Mouse (Mus musculus): Measurements from ENCODE around the gene Ak4. TPM values are rescaled to one million over a fixed set of nuclear protein-coding genes. Genes with fewer than 3 reads are reported as not detected.

Gene Ak4
- 192 TPM for polyA plus RNA-seq (2014; fragmentation: Illumina TruSeq; extraction: RNeasy Lipid Tissue Mini Kit (QIAGEN cat#74804); ENCODE audit: low read depth, low replicate concordance)

GRCm38 (mm10) chr4:101419151-101419910, at the start of gene Ak4:
Ak4 (plus strand) TSS chr4:101419277.

GRCm38 (mm10) chr4:101496534-101497237, 77.6 kb downstream of the Ak4 start, which contains the start of gene Dnajc6:
Dnajc6 (plus strand) TSS chr4:101496648.

Other genes with a start within 250 kb of the Ak4 start
- gene Jak1, start 154.0 kb upstream of the Ak4 start, polyA plus RNA-seq (2014; fragmentation: Illumina TruSeq; extraction: RNeasy Lipid Tissue Mini Kit (QIAGEN cat#74804); ENCODE audit: low read depth, low replicate concordance): 107 TPM
- 22.8 TPM for gene Dnajc6, start 77.4 kb downstream of the Ak4 start, polyA plus RNA-seq (2014; fragmentation: Illumina TruSeq; extraction: RNeasy Lipid Tissue Mini Kit (QIAGEN cat#74804); ENCODE audit: low read depth, low replicate concordance)
- gene Leprot, start 228.4 kb downstream of the Ak4 start, polyA plus RNA-seq (2014; fragmentation: Illumina TruSeq; extraction: RNeasy Lipid Tissue Mini Kit (QIAGEN cat#74804); ENCODE audit: low read depth, low replicate concordance): 66.5 TPM